Mouse (Mus musculus): ENCODE measurements around the gene Ttc28. TPM values are rescaled to one million over a fixed set of nuclear protein-coding genes. Genes with fewer than 3 reads are reported as not detected.
A peak's percentile ranks its signal among the peaks of the same experiment; 100 is the strongest.

Gene Ttc28
- polyA plus RNA-seq, 1 experiment from 2014 or later, result 5.4 TPM

DNA sequence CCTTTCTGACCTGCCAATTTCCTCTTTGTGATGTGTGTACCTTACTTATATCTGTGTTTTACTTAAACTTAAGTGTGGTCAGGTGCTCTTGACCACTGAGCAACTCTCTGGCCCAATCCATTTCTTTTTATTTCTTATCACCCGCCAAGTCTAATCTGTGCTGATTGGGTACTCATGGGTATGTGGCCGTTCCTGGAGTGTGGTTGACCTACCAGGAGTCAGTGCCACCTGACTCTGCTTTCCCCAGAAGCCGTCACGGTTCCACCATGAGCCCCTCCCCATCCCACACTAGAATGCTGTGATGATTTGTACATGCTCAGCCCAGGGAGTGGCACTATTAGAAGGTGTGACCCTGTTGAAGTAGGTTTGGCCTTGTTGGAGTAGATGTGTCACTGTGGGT, 153.9 kb downstream of the Ttc28 start:
- ATAC-seq (peak; percentile 89), DNase-seq (ENCODE audit: low spot score) (peak; percentile 49)
- 67% methylated on average over 4 of the region's 4 CpGs for WGBS
- Histone ChIP-seq H3K4me1 (ENCODE audit: insufficient read depth, low read depth, low read length) (peaks cover 4% of the 10 kb centered on the region; the same call in 1 of the 2 replicates), H3K27ac (ENCODE audit: low read length) (no peak overlapping the region), H3K9me3 (ENCODE audit: low read length) (no peaks in the 10 kb centered on the region), H3K27me3 (replicated peaks; ENCODE audit: insufficient read depth, low read length) (no peaks in the 10 kb centered on the region), H3K4me3 (ENCODE audit: low read depth, low read length) (no peak overlapping the region), H3K4me2 (replicated peaks; ENCODE audit: low read depth, low read length) (no peak overlapping the region), H3K9ac (replicated peaks; ENCODE audit: low read depth) (no peak overlapping the region), H3K36me3 (ENCODE audit: insufficient read depth, low read length) (no peaks in the 10 kb centered on the region)
- no peak for TF ChIP-seq CTCF (IDR thresholded peaks at IDR 0.05)
- no peak for TF ChIP-seq EP300 (IDR thresholded peaks at IDR 0.05)

GRCm38 (mm10) chr5:111037123-111037748, 157.6 kb downstream of the Ttc28 start:
- Histone ChIP-seq H3K9me3 (ENCODE audit: low read length) (no peaks in the 10 kb centered on the region), H3K36me3 (ENCODE audit: insufficient read depth, low read length) (no peaks in the 10 kb centered on the region), H3K4me3 (ENCODE audit: low read depth, low read length) (no peak overlapping the region), H3K27ac (ENCODE audit: low read length) (no peak overlapping the region), H3K9ac (replicated peaks; ENCODE audit: low read depth) (no peak overlapping the region), H3K4me1 (ENCODE audit: insufficient read depth, low read depth, low read length) (peaks cover 4% of the 10 kb centered on the region; the same call in 1 of the 2 replicates), H3K27me3 (replicated peaks; ENCODE audit: insufficient read depth, low read length) (no peaks in the 10 kb centered on the region), H3K4me2 (replicated peaks; ENCODE audit: low read depth, low read length) (no peak overlapping the region)
- DNase-seq (ENCODE audit: low spot score) (no peak), ATAC-seq (no peak)
- TF ChIP-seq EP300 (IDR thresholded peaks at IDR 0.05) (no peak), CTCF (IDR thresholded peaks at IDR 0.05) (no peak)
- WGBS, result 63% methylated on average over 7 of the region's 7 CpGs

- H3K27me3 ChIP-seq (replicated peaks; ENCODE audit: insufficient read depth, low read length), result no peaks in the 10 kb centered on the region
- TF ChIP-seq CTCF (IDR thresholded peaks at IDR 0.05) (no peak), EP300 (IDR thresholded peaks at IDR 0.05) (no peak)
- no peak overlapping the region for H3K27ac ChIP-seq (ENCODE audit: low read length)
- H3K36me3 ChIP-seq (ENCODE audit: insufficient read depth, low read length), result no peaks in the 10 kb centered on the region
- H3K4me2 ChIP-seq (replicated peaks; ENCODE audit: low read depth, low read length), result no peak overlapping the region
- H3K9me3 ChIP-seq (ENCODE audit: low read length), result no peaks in the 10 kb centered on the region
- no peak overlapping the region for H3K4me3 ChIP-seq (ENCODE audit: low read depth, low read length)
- H3K4me1 ChIP-seq (ENCODE audit: insufficient read depth, low read depth, low read length), result peaks cover 12% of the 10 kb centered on the region; the same call in 1 of the 2 replicates
- DNase-seq (ENCODE audit: low spot score), result no peak
- 57% methylated on average over 6 of the region's 6 CpGs for WGBS
- no peak overlapping the region for H3K9ac ChIP-seq (replicated peaks; ENCODE audit: low read depth)
- ATAC-seq, result no peak
These were observed 160.2 kb downstream of the Ttc28 start for GRCm38 (mm10) chr5:111039771-111040170.

GRCm38 (mm10) chr5:111041952-111042351, 162.3 kb downstream of the Ttc28 start:
- Histone ChIP-seq H3K36me3 (ENCODE audit: insufficient read depth, low read length) (no peaks in the 10 kb centered on the region), H3K4me3 (ENCODE audit: low read depth, low read length) (no peak overlapping the region), H3K27me3 (replicated peaks; ENCODE audit: insufficient read depth, low read length) (no peaks in the 10 kb centered on the region), H3K4me1 (ENCODE audit: insufficient read depth, low read depth, low read length) (peaks cover 25% of the 10 kb centered on the region; the same call in 1 of the 2 replicates), H3K9me3 (ENCODE audit: low read length) (no peaks in the 10 kb centered on the region), H3K27ac (ENCODE audit: low read length) (no peak overlapping the region), H3K4me2 (replicated peaks; ENCODE audit: low read depth, low read length) (no peak overlapping the region), H3K9ac (replicated peaks; ENCODE audit: low read depth) (no peak overlapping the region)
- no peak for DNase-seq (ENCODE audit: low spot score)
- no peak for ATAC-seq
- 85% methylated on average over 5 of the region's 5 CpGs for WGBS
- no peak for TF ChIP-seq EP300 (IDR thresholded peaks at IDR 0.05)
- no peak for TF ChIP-seq CTCF (IDR thresholded peaks at IDR 0.05)

- Histone ChIP-seq H3K9me3 (ENCODE audit: low read length) (no peaks in the 10 kb centered on the region), H3K36me3 (ENCODE audit: insufficient read depth, low read length) (no peaks in the 10 kb centered on the region), H3K4me3 (ENCODE audit: low read depth, low read length) (no peak overlapping the region), H3K27ac (ENCODE audit: low read length) (no peak overlapping the region), H3K9ac (replicated peaks; ENCODE audit: low read depth) (0 out of 2 replicates have a peak overlapping the region, but pooled peaks have one; percentile 1), H3K4me2 (replicated peaks; ENCODE audit: low read depth, low read length) (no peak overlapping the region), H3K27me3 (replicated peaks; ENCODE audit: insufficient read depth, low read length) (no peaks in the 10 kb centered on the region), H3K4me1 (ENCODE audit: insufficient read depth, low read depth, low read length) (peaks cover 24% of the 10 kb centered on the region; the same call in 1 of the 2 replicates)
- DNase-seq (ENCODE audit: low spot score), result no peak
- no peak for TF ChIP-seq EP300 (IDR thresholded peaks at IDR 0.05)
- TF ChIP-seq CTCF (IDR thresholded peaks at IDR 0.05), result no peak
- ATAC-seq, result no peak
- WGBS, result 63% methylated on average over 7 of the region's 7 CpGs
These were observed 164.6 kb downstream of the Ttc28 start for GRCm38 (mm10) chr5:111044193-111044592.

- 73% methylated on average over 6 of the region's 6 CpGs for WGBS
- Histone ChIP-seq H3K27ac (ENCODE audit: low read length) (no peak overlapping the region), H3K4me1 (ENCODE audit: insufficient read depth, low read depth, low read length) (peaks cover 29% of the 10 kb centered on the region; the same call in 1 of the 2 replicates), H3K4me2 (replicated peaks; ENCODE audit: low read depth, low read length) (no peak overlapping the region), H3K27me3 (replicated peaks; ENCODE audit: insufficient read depth, low read length) (no peaks in the 10 kb centered on the region), H3K9ac (replicated peaks; ENCODE audit: low read depth) (no peak overlapping the region), H3K9me3 (ENCODE audit: low read length) (no peaks in the 10 kb centered on the region), H3K4me3 (ENCODE audit: low read depth, low read length) (no peak overlapping the region), H3K36me3 (ENCODE audit: insufficient read depth, low read length) (no peaks in the 10 kb centered on the region)
- DNase-seq (ENCODE audit: low spot score) (no peak), ATAC-seq (no peak)
- TF ChIP-seq CTCF (IDR thresholded peaks at IDR 0.05) (no peak), EP300 (IDR thresholded peaks at IDR 0.05) (no peak)
These were observed 166.8 kb downstream of the Ttc28 start for GRCm38 (mm10) chr5:111046359-111046758.

Data from lung, postnatal 0 days (tissue).